Mouse (Mus musculus): Measurements from ENCODE around the gene Lgsn.
A peak's percentile ranks its signal among the peaks of the same experiment; 100 is the strongest.

Gene Lgsn

GRCm38 (mm10) chr1:31220599-31221250 is 44.5 kb downstream of the Lgsn start:
- DNase-seq = no peak

GRCm38 (mm10) chr1:31222564-31222963 is 46.4 kb downstream of the Lgsn start, which contains the start of the genes 4931428L18Rik and Pih1d3:
4931428L18Rik (minus strand) TSS chr1:31222684.
Pih1d3 (plus strand) TSS chr1:31222838.
- DNase-seq = peak; percentile 14

GRCm38 (mm10) chr1:31233319-31234036 is 57.3 kb downstream of the Lgsn start:
- DNase-seq = no peak
